Mouse (Mus musculus) cortical plate, adult 2 months (tissue): Measurements from ENCODE around the gene Bbip1.

Source experiments
- CTCF ChIP-seq: fragments of 200-500 bp; IDR thresholded peaks from 2 replicates; pipeline ENCODE4 v1.5.1; 2011; ENCODE audit warnings: mild to moderate bottlenecking, control low read depth, low read length; ENCODE audit not compliant: insufficient read depth; ENCODE audit errors: extremely low read depth
- POLR2A ChIP-seq: fragments of 200-500 bp; IDR thresholded peaks from 2 replicates; pipeline ENCODE4 v1.6.1; 2011; ENCODE audit warnings: mild to moderate bottlenecking, low read length, control low read depth; ENCODE audit not compliant: insufficient read depth; ENCODE audit errors: extremely low read depth

DNA sequence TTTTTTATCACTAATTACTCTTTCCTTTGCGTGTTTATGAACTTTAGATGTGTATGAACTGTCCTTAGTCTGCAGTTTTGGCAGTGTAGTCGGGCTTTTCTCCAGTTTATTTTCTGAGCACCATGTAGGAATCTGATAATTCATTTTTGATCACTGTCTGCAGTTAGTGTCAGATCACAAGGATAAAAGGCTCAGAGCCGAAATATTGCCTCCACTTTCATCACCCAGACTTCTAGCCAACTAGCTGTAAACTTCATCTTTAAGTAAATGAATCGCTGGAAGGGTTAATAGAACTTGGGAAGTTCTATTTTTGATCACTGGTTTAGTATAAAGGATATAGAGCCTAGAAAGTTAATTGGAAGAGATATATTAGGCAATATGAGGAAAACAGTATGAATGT, 18.1 kb upstream of the Bbip1 start:
- no peak for TF ChIP-seq CTCF
- TF ChIP-seq POLR2A: no peak
